Mouse (Mus musculus): Measurements from ENCODE around the gene Arpc5l. TPM values are rescaled to one million over a fixed set of nuclear protein-coding genes. Genes with fewer than 3 reads are reported as not detected.

Gene Arpc5l
- polyA plus RNA-seq, 1 experiment, result 64.3 TPM

DNA sequence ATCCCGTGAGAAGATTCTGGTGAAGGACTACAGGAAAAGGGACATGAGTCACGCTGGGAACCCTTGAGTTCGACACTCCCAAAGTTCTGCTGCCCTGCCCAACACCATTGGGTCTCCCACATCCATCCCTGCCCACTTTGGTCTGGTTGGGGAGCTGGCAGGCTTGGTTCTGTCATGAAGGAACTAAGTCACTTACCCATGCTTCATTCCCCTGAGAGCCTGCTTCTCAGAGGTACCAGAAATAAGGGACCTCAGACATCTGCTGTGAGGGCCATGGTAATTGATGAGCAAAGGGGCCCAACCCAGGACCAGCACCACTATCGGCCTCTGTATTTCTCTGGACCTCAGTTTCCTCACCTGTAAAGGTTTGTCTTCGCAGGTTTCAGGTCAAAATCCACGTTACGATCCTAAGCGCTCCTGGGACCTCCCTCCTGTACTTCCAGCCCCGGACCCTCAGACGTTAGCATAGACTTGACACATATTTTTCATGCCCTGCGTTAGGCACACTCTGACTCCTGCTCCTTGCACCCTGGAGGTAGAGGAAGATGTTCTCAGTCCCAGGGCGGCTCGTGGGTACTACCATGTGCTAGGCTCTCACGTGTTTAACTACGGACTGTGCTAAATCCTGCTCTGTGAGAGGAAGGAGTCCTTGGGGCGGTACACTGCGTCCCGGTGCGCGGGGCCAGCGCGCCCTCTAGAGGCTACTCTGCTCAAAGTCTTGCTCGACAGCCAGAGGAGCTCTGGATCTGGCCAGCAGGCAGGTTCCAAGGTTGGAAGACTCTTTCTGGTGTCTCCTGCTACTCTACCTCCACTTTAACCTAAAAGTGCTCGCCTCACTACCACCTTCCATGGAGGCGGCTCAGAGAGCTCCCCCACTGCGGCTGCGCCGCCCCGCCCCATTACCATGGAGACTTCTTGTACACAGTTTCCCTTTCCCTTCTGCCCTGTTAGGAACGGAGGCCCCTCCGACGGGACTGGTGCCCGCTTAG is 7.5 kb upstream of the Arpc5l start, which contains the start of gene Wdr38:
Gene Wdr38 (plus strand): TSS at position 91 of the 989 bp plus-strand sequence.
- H3K4me1 ChIP-seq (ENCODE audit: control insufficient read depth, insufficient read depth, low read length), result peaks cover 1% of the 10 kb centered on the region; the same call in 1 of the 2 replicates
- peak; percentile 55 for TF ChIP-seq POLR2A (IDR thresholded peaks at IDR 0.05; ENCODE audit: low read depth, low read length)
- peak; percentile 81 for TF ChIP-seq CTCF (IDR thresholded peaks at IDR 0.05; ENCODE audit: borderline replicate concordance, insufficient read depth, low read length)
- H3K4me3 ChIP-seq (ENCODE audit: insufficient read depth, low read length), result peak within 1 kb of the TSS; percentile 20
- no peak within 1 kb of the TSS for H3K27ac ChIP-seq (ENCODE audit: insufficient read depth, low read length)

GRCm38 (mm10) chr2:38999381-38999780 is 5.8 kb upstream of the Arpc5l start:
- H3K4me3 ChIP-seq (ENCODE audit: insufficient read depth, low read length), result no peak overlapping the region
- no peak overlapping the region for H3K27ac ChIP-seq (ENCODE audit: insufficient read depth, low read length)
- H3K4me1 ChIP-seq (ENCODE audit: control insufficient read depth, insufficient read depth, low read length), result peaks cover 4% of the 10 kb centered on the region; the same call in 1 of the 2 replicates
- TF ChIP-seq CTCF (IDR thresholded peaks at IDR 0.05; ENCODE audit: borderline replicate concordance, insufficient read depth, low read length) (no peak), POLR2A (IDR thresholded peaks at IDR 0.05; ENCODE audit: low read depth, low read length) (no peak)

DNA sequence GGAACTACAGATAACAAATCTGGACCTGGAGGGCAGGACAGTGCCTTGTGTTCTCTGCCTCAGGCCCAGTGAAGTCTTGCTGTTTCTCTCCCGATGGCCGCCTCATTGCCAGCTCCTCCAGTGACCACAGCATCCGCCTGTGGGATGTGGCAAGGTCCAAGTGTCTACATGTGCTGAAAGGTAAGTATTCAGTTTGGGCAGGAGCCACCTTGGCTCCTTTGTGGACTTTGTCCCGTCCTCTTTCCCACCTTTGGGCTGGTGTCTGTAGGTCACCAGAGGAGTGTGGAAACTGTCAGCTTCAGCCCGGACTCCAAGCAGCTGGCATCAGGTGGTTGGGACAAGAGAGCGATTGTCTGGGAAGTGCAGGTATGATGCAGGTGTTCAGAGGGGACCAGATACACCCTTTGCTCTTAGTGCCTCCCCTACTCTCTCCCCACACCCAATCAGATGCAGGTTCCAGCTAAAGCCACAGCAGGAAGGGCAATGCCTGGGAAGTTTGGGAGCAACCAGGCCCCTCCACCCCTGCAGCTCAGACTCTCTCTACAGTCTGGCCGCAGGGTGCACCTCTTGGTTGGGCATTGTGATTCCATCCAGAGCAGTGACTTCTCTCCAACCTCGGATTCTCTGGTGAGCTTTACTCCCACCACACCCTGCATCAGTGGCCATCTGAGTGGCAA is 5.1 kb upstream of the Arpc5l start:
- Histone ChIP-seq H3K4me3 (ENCODE audit: insufficient read depth, low read length) (no peak overlapping the region), H3K4me1 (ENCODE audit: control insufficient read depth, insufficient read depth, low read length) (peaks cover 4% of the 10 kb centered on the region; the same call in 1 of the 2 replicates), H3K27ac (ENCODE audit: insufficient read depth, low read length) (no peak overlapping the region)
- TF ChIP-seq POLR2A (IDR thresholded peaks at IDR 0.05; ENCODE audit: low read depth, low read length), result no peak; the same call in 1 of the 2 replicates
- TF ChIP-seq CTCF (IDR thresholded peaks at IDR 0.05; ENCODE audit: borderline replicate concordance, insufficient read depth, low read length), result no peak

DNA sequence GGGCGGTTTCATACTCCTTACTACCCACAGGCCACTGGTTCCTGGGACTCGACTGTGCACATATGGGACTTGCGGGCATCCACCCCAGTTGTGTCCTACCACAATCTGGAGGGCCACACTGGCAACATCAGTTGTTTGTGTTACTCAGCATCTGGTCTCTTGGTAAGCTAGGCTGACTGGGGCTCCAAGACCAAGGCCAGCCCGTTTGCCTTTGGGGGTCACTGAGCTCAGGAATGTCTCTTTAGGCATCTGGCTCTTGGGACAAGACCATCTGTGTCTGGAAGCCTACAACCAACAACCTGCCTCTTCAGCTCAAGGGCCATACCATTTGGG is 4.6 kb upstream of the Arpc5l start:
- H3K4me3 ChIP-seq (ENCODE audit: insufficient read depth, low read length), result no peak overlapping the region
- H3K27ac ChIP-seq (ENCODE audit: insufficient read depth, low read length), result no peak overlapping the region
- TF ChIP-seq CTCF (IDR thresholded peaks at IDR 0.05; ENCODE audit: borderline replicate concordance, insufficient read depth, low read length) (no peak), POLR2A (IDR thresholded peaks at IDR 0.05; ENCODE audit: low read depth, low read length) (no peak; the same call in 1 of the 2 replicates)
- H3K4me1 ChIP-seq (ENCODE audit: control insufficient read depth, insufficient read depth, low read length), result peaks cover 4% of the 10 kb centered on the region; the same call in 1 of the 2 replicates

GRCm38 (mm10) chr2:39001866-39002265 is 3.3 kb upstream of the Arpc5l start:
- Histone ChIP-seq H3K4me1 (ENCODE audit: control insufficient read depth, insufficient read depth, low read length) (peaks cover 7% of the 10 kb centered on the region; the same call in 1 of the 2 replicates), H3K4me3 (ENCODE audit: insufficient read depth, low read length) (peak overlapping the region; percentile 1; the same call in 1 of the 2 replicates), H3K27ac (ENCODE audit: insufficient read depth, low read length) (no peak overlapping the region)
- TF ChIP-seq CTCF (IDR thresholded peaks at IDR 0.05; ENCODE audit: borderline replicate concordance, insufficient read depth, low read length), result no peak
- TF ChIP-seq POLR2A (IDR thresholded peaks at IDR 0.05; ENCODE audit: low read depth, low read length), result no peak

GRCm38 (mm10) chr2:39003106-39003505 is 2.0 kb upstream of the Arpc5l start:
- Histone ChIP-seq H3K4me1 (ENCODE audit: control insufficient read depth, insufficient read depth, low read length) (peaks cover 7% of the 10 kb centered on the region; the same call in 1 of the 2 replicates), H3K27ac (ENCODE audit: insufficient read depth, low read length) (no peak overlapping the region), H3K4me3 (ENCODE audit: insufficient read depth, low read length) (peak overlapping the region; percentile 63)
- no peak for TF ChIP-seq CTCF (IDR thresholded peaks at IDR 0.05; ENCODE audit: borderline replicate concordance, insufficient read depth, low read length)
- no peak for TF ChIP-seq POLR2A (IDR thresholded peaks at IDR 0.05; ENCODE audit: low read depth, low read length)

DNA sequence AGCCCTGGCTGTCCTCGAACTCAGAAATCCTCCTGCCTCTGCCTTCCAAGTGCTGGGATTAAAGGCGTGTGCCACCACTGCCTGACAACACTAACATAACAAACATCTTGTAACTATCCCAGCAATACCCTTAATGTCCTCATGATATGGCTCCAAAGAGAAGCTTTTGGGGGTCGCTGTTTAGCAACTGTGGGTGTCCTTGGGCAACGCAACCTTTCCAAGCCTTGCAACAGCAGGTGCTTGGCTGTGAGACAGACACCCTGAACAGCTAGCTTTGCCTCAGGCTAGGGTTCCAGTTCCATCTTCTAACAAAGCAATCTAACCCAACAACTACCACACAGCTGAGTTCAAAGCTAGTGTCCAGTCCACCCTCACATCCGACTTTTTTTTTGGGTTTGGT is 1.6 kb upstream of the Arpc5l start:
- peaks cover 7% of the 10 kb centered on the region; the same call in 1 of the 2 replicates for H3K4me1 ChIP-seq (ENCODE audit: control insufficient read depth, insufficient read depth, low read length)
- no peak for TF ChIP-seq POLR2A (IDR thresholded peaks at IDR 0.05; ENCODE audit: low read depth, low read length)
- TF ChIP-seq CTCF (IDR thresholded peaks at IDR 0.05; ENCODE audit: borderline replicate concordance, insufficient read depth, low read length), result no peak
- H3K4me3 ChIP-seq (ENCODE audit: insufficient read depth, low read length), result peak overlapping the region; percentile 63
- no peak overlapping the region for H3K27ac ChIP-seq (ENCODE audit: insufficient read depth, low read length)

GRCm38 (mm10) chr2:39004372-39004771 is 776 bp upstream of the Arpc5l start:
- TF ChIP-seq POLR2A (IDR thresholded peaks at IDR 0.05; ENCODE audit: low read depth, low read length) (0 out of 2 replicates have a peak, but pooled peaks have one; percentile 23), CTCF (IDR thresholded peaks at IDR 0.05; ENCODE audit: borderline replicate concordance, insufficient read depth, low read length) (no peak)
- H3K4me3 ChIP-seq (ENCODE audit: insufficient read depth, low read length), result peak overlapping the region; percentile 63
- H3K4me1 ChIP-seq (ENCODE audit: control insufficient read depth, insufficient read depth, low read length), result peaks cover 7% of the 10 kb centered on the region; the same call in 1 of the 2 replicates
- no peak overlapping the region; the same call in 1 of the 2 replicates for H3K27ac ChIP-seq (ENCODE audit: insufficient read depth, low read length)

- Histone ChIP-seq H3K4me3 (ENCODE audit: insufficient read depth, low read length) (peak within 1 kb of the TSS; percentile 99), H3K4me1 (ENCODE audit: control insufficient read depth, insufficient read depth, low read length) (peaks cover 12% of the 10 kb centered on the region), H3K27ac (ENCODE audit: insufficient read depth, low read length) (peak within 1 kb of the TSS; percentile 50)
- no peak for TF ChIP-seq CTCF (IDR thresholded peaks at IDR 0.05; ENCODE audit: borderline replicate concordance, insufficient read depth, low read length)
- TF ChIP-seq POLR2A (IDR thresholded peaks at IDR 0.05; ENCODE audit: low read depth, low read length), result no peak
Observed at GRCm38 (mm10) chr2:39005574-39006079, 479 bp downstream of the Arpc5l start, which contains the start of gene Rpl35. Gene Rpl35 (minus strand): TSS chr2:39005624.
